Comparison of ENCODE assay signal across 9 mouse cellular contexts in the genomic region with DNA sequence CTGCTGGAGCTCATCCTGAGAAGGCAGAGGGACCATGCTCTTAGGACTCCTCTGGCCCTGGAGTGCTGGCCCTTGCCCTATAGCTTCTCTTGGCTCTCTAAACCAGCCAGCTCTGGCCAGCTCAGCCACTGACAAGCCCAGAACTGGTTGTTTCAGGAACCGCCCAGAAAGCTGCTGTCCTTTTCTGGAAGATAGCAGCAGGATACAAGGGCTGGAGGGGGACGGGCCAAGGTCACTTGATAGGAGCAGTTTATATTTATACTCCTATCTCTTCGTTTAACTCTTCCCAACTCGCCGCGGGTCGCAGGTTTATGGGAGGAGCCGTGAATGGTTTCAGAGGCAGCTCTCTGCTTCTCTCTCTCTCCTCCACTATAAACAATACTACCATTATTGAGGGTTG. TPM values are rescaled to one million over a fixed set of nuclear protein-coding genes. Genes with fewer than 3 reads are reported as not detected.
DNase-seq lines count a peak whose midpoint lies in the region; ATAC-seq and TF ChIP-seq lines count a peak whose summit lies in the region.
"Had no signal": no experiment of that assay in that cellular context is flagged by ENCODE, and none has a peak within 500 bp of the region (broad histone marks: within the 10 kb centered on the region; RNA-seq: fewer than 3 reads in every experiment).

No protein-coding gene starts in this region.

- H3K27me3 ChIP-seq in lung, embryonic 15.5 days, result no peaks in the 10 kb centered on the region
- H3K27me3 ChIP-seq in heart, embryonic 14.5 days (ENCODE audit: control insufficient read depth, insufficient read depth, low read length), result no peaks in the 10 kb centered on the region
- H3K27me3 ChIP-seq: Patski had no signal

- peaks cover 27% of the 10 kb centered on the region for H3K4me1 ChIP-seq in lung, embryonic 15.5 days
- H3K4me1 ChIP-seq in lung, adult 2 months (ENCODE audit: control insufficient read depth, insufficient read depth, low read length), result peaks cover 3% of the 10 kb centered on the region
- H3K4me1 ChIP-seq in heart, embryonic 14.5 days (ENCODE audit: control insufficient read depth in 2 of 2, insufficient read depth in 2 of 2, low read length in 2 of 2), result peaks cover 21 to 46% of the 10 kb centered on the region in 2 experiments

- no peaks in the 10 kb centered on the region for H3K36me3 ChIP-seq in lung, embryonic 15.5 days
- H3K36me3 ChIP-seq in heart, embryonic 14.5 days (ENCODE audit: control insufficient read depth, insufficient read depth, low read length), result no peaks in the 10 kb centered on the region

- H3K4me2 ChIP-seq in lung, embryonic 15.5 days, result peak overlapping the region; percentile 89
- H3K4me2 ChIP-seq in heart, embryonic 14.5 days (ENCODE audit: low read length), result peak overlapping the region; percentile 79

- 0 out of 2 replicates have a peak overlapping the region, but pooled peaks have one; percentile 58 for H3K27ac ChIP-seq in lung, embryonic 15.5 days
- H3K27ac ChIP-seq in heart, embryonic 14.5 days (replicated peaks in 1 of 2; ENCODE audit: control insufficient read depth in 1 of 2, insufficient read depth in 1 of 2, low read depth in 2 of 2, low read length in 2 of 2), result peak overlapping the region; percentile 99

- no peak for TF ChIP-seq POLR2A in lung, adult 2 months (IDR thresholded peaks at IDR 0.05; ENCODE audit: borderline replicate concordance, extremely low read depth, low read depth, low read length)

- no peak overlapping the region for H3K9ac ChIP-seq in lung, embryonic 15.5 days
- peak overlapping the region; percentile 79 for H3K9ac ChIP-seq in heart, embryonic 14.5 days (ENCODE audit: low read length)

- ATAC-seq in lung, embryonic 15.5 days (ENCODE audit: borderline replicate concordance, extremely low read depth, low FRiP score, low TSS enrichment), result peak; percentile 12; the same call in 1 of the 2 replicates
- ATAC-seq in heart, embryonic 14.5 days (ENCODE audit: insufficient number of reproducible peaks, insufficient read depth, low FRiP score, low read depth), result peak; percentile 70

- 11% methylated on average over 8 of the region's 8 CpGs for WGBS in lung, embryonic 15.5 days
- WGBS in lung, adult 2 months, result 19% methylated on average over 8 of the region's 8 CpGs
- WGBS in heart, embryonic 14.5 days, result under 1% methylated on average over 8 of the region's 8 CpGs

- H3K4me3 ChIP-seq in lung, embryonic 15.5 days, result peak overlapping the region; percentile 51
- no peak overlapping the region for H3K4me3 ChIP-seq in lung, adult 2 months (replicated peaks; ENCODE audit: extremely low read depth, low read depth, low read length)
- H3K4me3 ChIP-seq in heart, embryonic 14.5 days (ENCODE audit: control insufficient read depth in 1 of 2, insufficient read depth in 1 of 2, low read depth in 1 of 2, low read length in 2 of 2), result peak overlapping the region; percentile 59 to 61

- no peaks in the 10 kb centered on the region for H3K9me3 ChIP-seq in lung, embryonic 15.5 days
- no peaks in the 10 kb centered on the region for H3K9me3 ChIP-seq in heart, embryonic 14.5 days (ENCODE audit: control insufficient read depth, low read length)

- no peak for DNase-seq in lung, adult 2 months
- DNase-seq in embryo, embryonic 9.5 days (ENCODE audit: extremely low spot score), result peak; percentile 20
- DNase-seq in kidney, postnatal 14 days, result peak; percentile 87
- peak; percentile 4 for DNase-seq in naive thymus-derived CD4-positive, alpha-beta T cell, adult 2 months (ENCODE audit: low read depth)
- DNase-seq in thymus, adult 18-20 months, result no peak
- no peak for DNase-seq in left cerebral cortex, adult 11 months (ENCODE audit: low spot score)

- TF ChIP-seq CTCF in lung, adult 2 months (IDR thresholded peaks at IDR 0.05; ENCODE audit: insufficient read depth, low read length), result no peak

RNA-seq across cellular contexts. Expression of a gene that starts 0.6 kb away (rescaled TPM):
- 13.7 and 14.9 TPM in 2 replicates for polyA plus RNA-seq in lung, embryonic 15.5 days (2015; fragmentation: Nextera tagmentation; extraction: Ambion mirVana)
- polyA plus RNA-seq in lung, adult 2 months (2012; rRNA removed), result 14.7 and 19.0 TPM in 2 replicates
- 11.8 and 12.4 TPM in 2 replicates for polyA plus RNA-seq in heart, embryonic 14.5 days (2014; fragmentation: Nextera tagmentation; extraction: Ambion mirVana)

RNA-seq across cellular contexts. Expression of a gene that starts 46.6 kb away (rescaled TPM):
- polyA plus RNA-seq in lung, embryonic 15.5 days (2015; fragmentation: Nextera tagmentation; extraction: Ambion mirVana), result 79.1 and 90.8 TPM in 2 replicates
- polyA plus RNA-seq in lung, adult 2 months (2012; rRNA removed), result 93.8 and 94.6 TPM in 2 replicates
- polyA plus RNA-seq in heart, embryonic 14.5 days (2014; fragmentation: Nextera tagmentation; extraction: Ambion mirVana), result 56.1 and 57.6 TPM in 2 replicates

RNA-seq across cellular contexts. Expression of a gene that starts 46.6 kb away (rescaled TPM):
- 3.0 and 4.0 TPM in 2 replicates for polyA plus RNA-seq in lung, embryonic 15.5 days (2015; fragmentation: Nextera tagmentation; extraction: Ambion mirVana)
- polyA plus RNA-seq in lung, adult 2 months (2012; rRNA removed), result 2.4 and 3.2 TPM in 2 replicates
- 3.3 and 3.6 TPM in 2 replicates for polyA plus RNA-seq in heart, embryonic 14.5 days (2014; fragmentation: Nextera tagmentation; extraction: Ambion mirVana)

Comparison
In these comparisons a context has a peak if more than half of its experiments do, and no peak if none do; other contexts are left out.
1. DNase-seq: peak in embryo, embryonic 9.5 days (single experiment), kidney, postnatal 14 days (single experiment) and naive thymus-derived CD4-positive, alpha-beta T cell, adult 2 months (single experiment); none in lung, adult 2 months (single experiment), thymus, adult 18-20 months (0 of 2) and left cerebral cortex, adult 11 months (single experiment).